Mouse (Mus musculus) heart, embryonic 11.5 days (tissue): ENCODE measurements around the gene Erp27. TPM values are rescaled to one million over a fixed set of nuclear protein-coding genes. Genes with fewer than 3 reads are reported as not detected.

ENCODE experiments used
- polyA plus RNA-seq: library from polyadenylated mRNA; unstranded; fragments of >200 nt; fragmentation: Nextera tagmentation; extraction: Ambion mirVana; gene quantifications from 2 replicates; pipeline ENCODE4 v1.2.1, GENCODE M21; 2014

Erp27 gene
- polyA plus RNA-seq, 1 experiment from 2014 or later = 1.3 TPM

Other genes with a start within 250 kb of the Erp27 start
- gene Gucy2c, start 140.4 kb downstream of the Erp27 start, polyA plus RNA-seq = 0.11 TPM in 1 of 2 replicates, not detected in the other
- 0.17 and 0.51 TPM in 2 replicates for gene Hist4h4, start 117.8 kb downstream of the Erp27 start, polyA plus RNA-seq
- gene H2afj, start 113.9 kb downstream of the Erp27 start, polyA plus RNA-seq = 81.7 and 91.1 TPM in 2 replicates
- 1.6 and 2.1 TPM in 2 replicates for gene BC049715, start 94.6 kb downstream of the Erp27 start, polyA plus RNA-seq
- gene Wbp11, start 93.9 kb downstream of the Erp27 start, polyA plus RNA-seq = 93.5 and 107 TPM in 2 replicates
- gene Smco3, start 86.7 kb downstream of the Erp27 start, polyA plus RNA-seq = not detected in 2 replicates
- 13.2 and 15.1 TPM in 2 replicates for gene Art4, start 64.4 kb downstream of the Erp27 start, polyA plus RNA-seq
- 73.6 and 75.1 TPM in 2 replicates for gene Mgp, start 46.4 kb downstream of the Erp27 start, polyA plus RNA-seq
- gene Pde6h, start 1.7 kb upstream of the Erp27 start, polyA plus RNA-seq = 0.43 TPM in 1 of 2 replicates, not detected in the other
- gene Arhgdib, start 19.7 kb upstream of the Erp27 start, polyA plus RNA-seq = 115 and 128 TPM in 2 replicates
- 4.4 and 4.6 TPM in 2 replicates for gene Rerg, start 248.3 kb upstream of the Erp27 start, polyA plus RNA-seq